Mouse (Mus musculus): Measurements from ENCODE around the gene Cd300c2. TPM values are rescaled to one million over a fixed set of nuclear protein-coding genes. Genes with fewer than 3 reads are reported as not detected.
"Not testable (repeated sequence)": the region's sequence is repeated elsewhere in the genome, so short reads cannot be mapped to it uniquely, and the experiment has no call there.

The Cd300c2 gene
- 1.5 and 1.9 TPM in 2 replicates for polyA plus RNA-seq (2015; fragmentation: Nextera tagmentation; extraction: Ambion mirVana)

DNA sequence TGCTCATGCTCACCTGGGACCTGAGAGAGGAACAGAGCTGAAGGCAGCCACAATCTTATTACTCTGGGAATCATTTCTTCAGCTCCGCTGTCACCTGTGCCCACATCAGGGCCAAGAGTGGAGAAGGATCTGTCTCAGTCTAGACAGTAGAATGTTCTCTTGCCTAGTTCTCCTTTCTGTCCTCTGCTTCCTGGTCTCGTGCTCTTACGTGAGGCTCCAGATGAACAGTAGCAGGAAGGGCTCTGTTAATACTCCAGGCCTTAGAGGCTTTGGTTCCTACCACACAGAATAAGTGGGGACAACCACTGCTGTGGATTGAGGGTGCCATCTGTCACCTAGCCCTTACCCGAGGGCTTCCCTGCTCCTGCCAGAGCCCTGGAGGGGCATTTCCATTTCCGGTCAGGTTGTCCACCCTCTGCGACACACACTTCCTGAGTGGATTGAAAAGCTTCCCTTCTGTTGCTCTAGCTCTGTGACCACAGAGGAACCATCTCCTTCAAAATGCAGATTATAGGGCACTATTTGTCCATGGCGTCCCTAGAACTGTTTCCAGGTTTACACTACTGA is at the start of gene Cd300c2:
Cd300c2 (minus strand) TSS at position 407 of the 567 bp plus-strand sequence.
- no peak for ATAC-seq (ENCODE audit: low read depth)
- H3K4me3 ChIP-seq, result no peak within 1 kb of the TSS
- H3K9ac ChIP-seq, result no peak within 1 kb of the TSS
- no peaks in the 10 kb centered on the region for H3K27me3 ChIP-seq
- H3K9me3 ChIP-seq, result no peaks in the 10 kb centered on the region
- H3K36me3 ChIP-seq, result no peaks in the 10 kb centered on the region
- no peak within 1 kb of the TSS for H3K4me2 ChIP-seq
- no peaks in the 10 kb centered on the region for H3K4me1 ChIP-seq (replicated peaks)
- no peak within 1 kb of the TSS for H3K27ac ChIP-seq (replicated peaks)
- WGBS, result 86% methylated on average over 7 of the region's 7 CpGs

DNA sequence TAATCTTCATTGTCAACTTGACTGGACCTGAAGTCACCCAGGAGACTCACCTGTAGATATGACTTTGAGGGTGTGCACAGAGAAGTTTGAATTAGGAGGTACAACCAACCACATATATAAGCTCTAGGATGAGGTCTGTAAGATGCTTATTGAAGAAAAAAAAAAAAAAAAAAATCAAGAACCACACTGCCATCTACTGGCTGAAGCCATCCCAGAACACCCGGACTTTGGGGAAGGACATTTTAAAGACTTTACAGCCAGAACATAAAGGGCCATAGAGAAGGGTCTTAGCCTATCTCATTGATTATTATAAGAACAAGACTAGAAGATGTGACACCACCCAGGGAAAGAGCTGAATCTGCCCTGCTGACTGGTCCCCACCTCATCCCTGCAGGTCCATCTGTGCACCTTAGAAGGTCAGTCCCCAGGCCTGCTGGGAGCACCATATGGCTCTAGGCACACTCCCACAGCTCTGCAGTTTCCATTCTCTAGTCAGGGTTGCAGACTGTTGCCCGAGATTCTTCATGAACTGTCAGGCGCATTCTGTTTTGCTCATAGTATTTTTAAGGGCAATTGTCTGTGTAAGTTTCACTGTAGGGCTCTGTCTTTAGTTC is 47.7 kb upstream of the Cd300c2 start:
- Histone ChIP-seq H3K4me3 (no peak overlapping the region), H3K27me3 (peaks cover 12% of the 10 kb centered on the region), H3K9me3 (no peaks in the 10 kb centered on the region), H3K36me3 (no peaks in the 10 kb centered on the region), H3K4me2 (no peak overlapping the region), H3K27ac (replicated peaks) (no peak overlapping the region), H3K4me1 (replicated peaks) (no peaks in the 10 kb centered on the region), H3K9ac (no peak overlapping the region)
- 52% methylated on average over 3 of the region's 3 CpGs for WGBS
- ATAC-seq (ENCODE audit: low read depth), result no peak

DNA sequence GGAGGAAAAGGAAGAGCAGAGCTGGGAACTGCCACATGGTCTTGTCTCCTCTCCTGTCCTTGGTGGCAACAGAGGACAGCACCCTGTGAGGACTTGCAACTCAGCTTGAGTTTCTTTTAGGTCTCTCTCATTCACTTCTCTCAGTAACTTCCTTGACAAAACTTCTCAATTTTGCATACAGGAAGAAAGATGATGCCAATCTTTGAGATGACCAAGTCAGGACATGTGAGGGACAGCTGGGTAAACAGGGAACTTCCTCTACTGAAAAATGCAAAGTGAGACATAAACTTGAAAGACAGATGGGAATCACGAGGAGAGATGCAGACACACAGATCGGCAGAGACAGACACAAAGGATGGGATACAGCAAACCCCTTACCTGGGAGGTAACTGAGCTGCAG is 46.6 kb upstream of the Cd300c2 start, which contains the start of gene Cd300ld3:
Cd300ld3 (minus strand) TSS at position 151 of the 400 bp plus-strand sequence.
- ATAC-seq (ENCODE audit: low read depth), result no peak
- H3K9me3 ChIP-seq, result no peaks in the 10 kb centered on the region
- H3K27ac ChIP-seq (replicated peaks), result no peak within 1 kb of the TSS
- no peaks in the 10 kb centered on the region for H3K36me3 ChIP-seq
- no peak within 1 kb of the TSS for H3K4me3 ChIP-seq
- 79% methylated on average over 2 of the region's 2 CpGs for WGBS
- H3K9ac ChIP-seq, result no peak within 1 kb of the TSS
- no peak within 1 kb of the TSS for H3K4me2 ChIP-seq
- peaks cover 12% of the 10 kb centered on the region for H3K27me3 ChIP-seq
- no peaks in the 10 kb centered on the region for H3K4me1 ChIP-seq (replicated peaks)

DNA sequence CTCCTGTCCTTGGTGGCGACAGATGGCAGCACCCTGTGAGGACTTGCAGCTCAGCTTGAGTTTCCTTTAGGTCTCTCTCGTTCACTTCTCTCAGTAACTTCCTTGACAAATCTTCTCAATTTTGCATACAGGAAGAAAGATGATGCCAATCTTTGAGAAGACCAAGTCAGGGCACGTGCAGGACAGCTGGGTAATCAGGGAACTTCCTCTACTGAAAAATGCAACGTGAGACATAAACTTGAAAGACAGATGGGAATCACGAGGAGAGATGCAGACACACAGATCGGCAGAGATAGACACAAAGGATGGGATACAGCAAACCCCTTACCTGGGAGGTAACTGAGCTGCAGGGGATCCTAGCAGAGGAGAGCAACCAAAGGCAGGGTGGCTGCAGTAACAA is 36.0 kb upstream of the Cd300c2 start, which contains the start of gene Cd300ld5:
Cd300ld5 (minus strand) TSS at position 101 of the 400 bp plus-strand sequence.
- not testable (repeated sequence) for H3K4me3 ChIP-seq; H3K9ac ChIP-seq; H3K36me3 ChIP-seq; H3K27me3 ChIP-seq; ATAC-seq (ENCODE audit: low read depth); H3K9me3 ChIP-seq; H3K27ac ChIP-seq (replicated peaks); H3K4me1 ChIP-seq (replicated peaks); H3K4me2 ChIP-seq
- no CpG with 5 or more reads among the region's 6 CpGs for WGBS

DNA sequence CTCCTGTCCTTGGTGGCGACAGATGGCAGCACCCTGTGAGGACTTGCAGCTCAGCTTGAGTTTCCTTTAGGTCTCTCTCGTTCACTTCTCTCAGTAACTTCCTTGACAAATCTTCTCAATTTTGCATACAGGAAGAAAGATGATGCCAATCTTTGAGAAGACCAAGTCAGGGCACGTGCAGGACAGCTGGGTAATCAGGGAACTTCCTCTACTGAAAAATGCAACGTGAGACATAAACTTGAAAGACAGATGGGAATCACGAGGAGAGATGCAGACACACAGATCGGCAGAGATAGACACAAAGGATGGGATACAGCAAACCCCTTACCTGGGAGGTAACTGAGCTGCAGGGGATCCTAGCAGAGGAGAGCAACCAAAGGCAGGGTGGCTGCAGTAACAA is 25.2 kb upstream of the Cd300c2 start, which contains the start of gene Cd300ld4:
Cd300ld4 (minus strand) TSS at position 101 of the 400 bp plus-strand sequence.
- not testable (repeated sequence) for H3K9me3 ChIP-seq; H3K9ac ChIP-seq; ATAC-seq (ENCODE audit: low read depth); H3K27ac ChIP-seq (replicated peaks); H3K4me3 ChIP-seq; H3K36me3 ChIP-seq; H3K4me1 ChIP-seq (replicated peaks); H3K27me3 ChIP-seq; H3K4me2 ChIP-seq
- no CpG with 5 or more reads among the region's 6 CpGs for WGBS

DNA sequence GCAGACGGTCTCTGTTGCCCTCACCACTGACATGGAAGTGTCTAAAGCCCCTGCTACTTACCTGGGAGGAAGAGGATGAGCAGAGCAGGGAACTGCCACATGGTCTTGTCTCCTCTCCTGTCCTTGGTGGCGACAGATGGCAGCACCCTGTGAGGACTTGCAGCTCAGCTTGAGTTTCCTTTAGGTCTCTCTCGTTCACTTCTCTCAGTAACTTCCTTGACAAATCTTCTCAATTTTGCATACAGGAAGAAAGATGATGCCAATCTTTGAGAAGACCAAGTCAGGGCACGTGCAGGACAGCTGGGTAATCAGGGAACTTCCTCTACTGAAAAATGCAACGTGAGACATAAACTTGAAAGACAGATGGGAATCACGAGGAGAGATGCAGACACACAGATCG is 14.4 kb upstream of the Cd300c2 start, which contains the start of gene Cd300ld2:
Cd300ld2 (minus strand) TSS at position 101 of the 400 bp plus-strand sequence.
- H3K9me3 ChIP-seq; H3K9ac ChIP-seq; H3K4me2 ChIP-seq; H3K4me3 ChIP-seq; ATAC-seq (ENCODE audit: low read depth); H3K4me1 ChIP-seq (replicated peaks); H3K27ac ChIP-seq (replicated peaks); H3K36me3 ChIP-seq; H3K27me3 ChIP-seq: not testable (repeated sequence)
- WGBS, result no CpG with 5 or more reads among the region's 7 CpGs

DNA sequence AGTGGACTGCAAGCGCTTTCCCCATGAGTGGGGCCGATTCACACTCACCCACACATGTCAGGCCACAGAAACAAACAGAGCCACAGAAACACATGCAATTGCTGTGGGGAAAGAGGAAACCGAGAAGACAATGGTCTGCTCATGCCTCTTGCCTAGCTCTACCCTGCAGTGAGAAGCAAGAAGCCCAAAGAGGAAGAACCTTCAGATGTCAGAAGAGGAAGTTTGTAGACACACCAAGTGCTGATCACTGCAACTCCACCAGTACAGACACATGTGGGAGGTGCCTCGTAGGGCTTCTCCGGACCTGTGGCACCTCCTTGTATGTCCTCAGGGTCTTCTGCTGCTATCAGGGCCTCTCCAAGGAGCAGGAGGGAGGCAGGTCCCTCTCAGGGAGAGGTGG is 2.4 kb upstream of the Cd300c2 start:
- no peak for ATAC-seq (ENCODE audit: low read depth)
- H3K4me2 ChIP-seq, result no peak overlapping the region
- H3K4me3 ChIP-seq, result no peak overlapping the region
- H3K36me3 ChIP-seq, result no peaks in the 10 kb centered on the region
- H3K9me3 ChIP-seq, result no peaks in the 10 kb centered on the region
- H3K27me3 ChIP-seq, result no peaks in the 10 kb centered on the region
- H3K9ac ChIP-seq, result no peak overlapping the region
- no peak overlapping the region for H3K27ac ChIP-seq (replicated peaks)
- H3K4me1 ChIP-seq (replicated peaks), result no peaks in the 10 kb centered on the region
- WGBS, result 85% methylated on average over 5 of the region's 5 CpGs

DNA sequence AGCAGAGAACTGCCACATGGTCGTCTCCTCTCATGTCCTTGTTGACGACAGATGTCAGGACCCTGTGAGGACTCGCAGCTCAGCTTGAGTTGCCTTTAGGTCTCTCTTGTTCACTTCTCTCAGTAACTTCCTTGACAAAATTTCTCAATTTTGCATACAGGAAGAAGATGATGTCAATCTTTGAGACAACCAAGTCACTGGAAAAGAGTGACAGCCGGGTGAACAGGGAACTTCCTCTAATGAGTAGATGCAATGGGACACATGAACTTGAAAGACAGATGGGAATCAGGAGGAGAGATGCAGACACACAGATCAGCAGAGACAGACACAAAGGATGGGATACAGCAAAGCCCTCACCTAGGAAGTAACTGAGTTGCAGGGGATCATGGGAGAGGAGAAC is 11.9 kb downstream of the Cd300c2 start, which contains the start of gene Cd300ld:
Cd300ld (minus strand) TSS at position 130 of the 400 bp plus-strand sequence.
- H3K9me3 ChIP-seq, result no peaks in the 10 kb centered on the region

DNA sequence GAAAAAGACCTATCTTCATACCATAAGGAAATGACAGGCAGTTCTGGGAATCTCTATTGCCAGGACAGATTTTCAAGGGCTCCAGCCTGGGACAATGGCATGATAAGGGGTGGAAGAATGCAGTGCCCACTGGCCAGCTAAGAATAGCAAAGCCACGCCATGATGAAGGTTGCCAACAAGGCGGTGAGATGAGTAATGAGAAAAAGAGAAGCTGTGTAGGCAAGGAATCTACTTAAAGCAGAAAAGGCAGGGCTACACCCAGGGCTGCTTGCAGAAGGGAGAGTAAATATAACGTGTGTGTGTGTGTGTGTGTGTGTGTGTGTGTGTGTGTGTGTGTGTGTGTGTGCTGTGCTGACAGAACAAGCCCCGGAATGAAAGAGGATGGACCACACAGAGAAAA is 19.8 kb downstream of the Cd300c2 start:
- no peak overlapping the region for H3K9ac ChIP-seq
- H3K4me2 ChIP-seq, result no peak overlapping the region
- no peaks in the 10 kb centered on the region for H3K36me3 ChIP-seq
- H3K27me3 ChIP-seq, result no peaks in the 10 kb centered on the region
- H3K27ac ChIP-seq (replicated peaks), result no peak overlapping the region
- H3K4me3 ChIP-seq, result no peak overlapping the region
- H3K9me3 ChIP-seq, result peaks cover 24% of the 10 kb centered on the region
- no peaks in the 10 kb centered on the region for H3K4me1 ChIP-seq (replicated peaks)
- WGBS, result 75% methylated on average over 4 of the region's 4 CpGs
- no peak for ATAC-seq (ENCODE audit: low read depth)

More for the DNA sequence above, 11.9 kb downstream of the Cd300c2 start, which contains the start of gene Cd300ld:
- Histone ChIP-seq H3K36me3 (no peaks in the 10 kb centered on the region), H3K4me1 (replicated peaks) (no peaks in the 10 kb centered on the region), H3K27ac (replicated peaks) (no peak within 1 kb of the TSS), H3K9ac (no peak within 1 kb of the TSS), H3K4me3 (no peak within 1 kb of the TSS), H3K4me2 (no peak within 1 kb of the TSS), H3K27me3 (no peaks in the 10 kb centered on the region)
- WGBS, result 84% methylated on average over 4 of the region's 4 CpGs
- no peak for ATAC-seq (ENCODE audit: low read depth)

DNA sequence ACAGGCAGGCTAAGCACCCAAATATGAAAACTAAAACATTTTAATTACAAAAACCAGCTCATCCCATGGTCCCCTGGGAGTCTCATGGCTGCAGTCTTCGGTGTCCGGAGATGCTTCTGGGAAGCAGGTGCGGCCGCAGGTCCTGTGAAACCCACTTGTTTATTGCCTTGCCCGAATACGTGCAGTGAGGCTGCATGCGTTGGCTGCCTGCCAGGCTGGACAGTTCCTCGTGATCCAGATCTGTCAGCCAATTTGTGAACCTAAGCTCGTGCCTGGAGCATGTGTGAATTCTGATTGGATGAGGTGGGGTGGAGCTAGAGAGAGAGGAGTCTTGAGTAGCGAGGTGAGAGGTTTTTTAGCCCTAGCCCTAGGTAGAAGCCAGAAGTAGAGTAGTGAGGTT is 29.0 kb downstream of the Cd300c2 start:
- 79% methylated on average over 10 of the region's 10 CpGs for WGBS
- no peak overlapping the region for H3K4me3 ChIP-seq
- H3K36me3 ChIP-seq, result no peaks in the 10 kb centered on the region
- peaks cover 12% of the 10 kb centered on the region; the same call in 1 of the 2 replicates for H3K9me3 ChIP-seq
- no peak for ATAC-seq (ENCODE audit: low read depth)
- H3K4me1 ChIP-seq (replicated peaks), result no peaks in the 10 kb centered on the region
- no peak overlapping the region for H3K4me2 ChIP-seq
- H3K27ac ChIP-seq (replicated peaks), result no peak overlapping the region
- H3K9ac ChIP-seq, result no peak overlapping the region
- no peaks in the 10 kb centered on the region for H3K27me3 ChIP-seq

DNA sequence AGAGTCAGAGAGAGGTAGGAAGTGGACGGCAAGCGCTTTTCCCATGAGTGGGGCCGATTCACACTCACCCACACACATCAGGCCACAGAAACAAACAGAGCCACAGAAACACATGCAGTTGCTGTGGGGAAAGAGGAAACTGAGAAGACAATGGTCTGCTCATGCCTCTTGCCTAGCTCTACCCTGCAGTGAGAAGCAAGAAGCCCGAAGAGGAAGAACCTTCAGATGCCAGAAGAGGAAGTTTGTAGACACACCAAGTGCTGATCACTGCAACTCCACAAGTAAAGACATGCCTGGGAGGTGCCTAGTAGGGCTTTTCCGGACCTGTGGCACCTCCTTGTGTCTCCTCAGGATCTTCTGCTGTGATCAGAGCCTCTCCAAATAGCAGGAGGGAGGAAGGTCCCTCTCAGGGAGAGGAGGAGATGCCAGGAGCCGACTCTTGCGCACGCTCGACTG is 32.9 kb downstream of the Cd300c2 start, which contains the start of gene Cd300c:
Cd300c (minus strand) TSS at position 406 of the 456 bp plus-strand sequence.
- Histone ChIP-seq H3K27ac (replicated peaks) (no peak within 1 kb of the TSS), H3K36me3 (no peaks in the 10 kb centered on the region), H3K4me3 (no peak within 1 kb of the TSS), H3K4me2 (no peak within 1 kb of the TSS), H3K4me1 (replicated peaks) (no peaks in the 10 kb centered on the region), H3K9ac (no peak within 1 kb of the TSS), H3K9me3 (peaks cover 2% of the 10 kb centered on the region; the same call in 1 of the 2 replicates), H3K27me3 (no peaks in the 10 kb centered on the region)
- WGBS, result 82% methylated on average over 9 of the region's 9 CpGs
- ATAC-seq (ENCODE audit: low read depth), result no peak

DNA sequence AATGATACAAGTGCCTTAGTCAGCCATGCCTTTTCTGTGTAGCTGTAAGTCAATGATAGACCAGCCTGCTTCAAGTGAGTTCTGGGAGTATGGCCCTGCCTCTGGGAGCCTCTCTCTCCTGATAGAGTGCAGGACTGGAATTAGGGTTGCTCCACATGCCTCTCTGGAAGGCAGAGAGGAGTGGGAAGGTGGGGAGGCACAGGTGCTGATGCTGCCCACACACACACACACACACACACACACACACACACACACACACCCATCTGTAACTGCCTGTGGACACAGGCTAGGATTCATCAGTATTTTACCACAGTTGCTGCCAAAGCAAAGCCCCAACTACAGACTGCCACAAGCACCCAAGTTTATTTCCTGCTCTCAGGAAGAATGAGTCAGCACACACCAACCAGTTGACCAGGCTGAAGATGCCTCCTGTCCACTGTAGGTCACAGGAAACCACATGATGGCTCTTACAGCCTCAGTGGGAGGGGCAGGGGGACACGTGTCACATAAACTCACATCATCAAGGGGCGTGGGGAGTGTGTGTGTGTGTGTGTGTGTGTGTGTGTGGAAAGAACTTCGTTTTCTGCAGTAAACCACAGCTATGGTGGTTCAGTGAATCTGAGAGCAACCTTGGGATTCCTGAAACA is 36.4 kb downstream of the Cd300c2 start:
- Histone ChIP-seq H3K4me2 (no peak overlapping the region), H3K9me3 (no peaks in the 10 kb centered on the region), H3K27me3 (no peaks in the 10 kb centered on the region), H3K36me3 (no peaks in the 10 kb centered on the region), H3K9ac (no peak overlapping the region), H3K27ac (replicated peaks) (no peak overlapping the region), H3K4me3 (no peak overlapping the region), H3K4me1 (replicated peaks) (no peaks in the 10 kb centered on the region)
- ATAC-seq (ENCODE audit: low read depth), result no peak
- WGBS, result 48% methylated on average over 3 of the region's 3 CpGs

Measured in neural tube, embryonic 13.5 days (tissue).